Mouse (Mus musculus) liver, adult 2 months (tissue): ENCODE results near the gene Ndufa5.

ENCODE experiments used
- CTCF ChIP-seq: fragments of 200-500 bp; IDR thresholded peaks from 2 replicates; pipeline ENCODE4 v1.5.1; 2011; ENCODE audit warnings: low read depth, low read length, control low read depth
- POLR2A ChIP-seq: fragments of 200-500 bp; IDR thresholded peaks from 2 replicates; pipeline ENCODE4 v1.6.1; 2011; ENCODE audit warnings: low read length, control low read depth; ENCODE audit not compliant: insufficient read depth; ENCODE audit errors: extremely low read depth

GRCm38 (mm10) chr6:24527155-24528063 lies at the start of gene Ndufa5:
- peak; percentile 66 for TF ChIP-seq POLR2A
- no peak for TF ChIP-seq CTCF
